Mouse (Mus musculus): Measurements from ENCODE around the gene Alg6.

DNA sequence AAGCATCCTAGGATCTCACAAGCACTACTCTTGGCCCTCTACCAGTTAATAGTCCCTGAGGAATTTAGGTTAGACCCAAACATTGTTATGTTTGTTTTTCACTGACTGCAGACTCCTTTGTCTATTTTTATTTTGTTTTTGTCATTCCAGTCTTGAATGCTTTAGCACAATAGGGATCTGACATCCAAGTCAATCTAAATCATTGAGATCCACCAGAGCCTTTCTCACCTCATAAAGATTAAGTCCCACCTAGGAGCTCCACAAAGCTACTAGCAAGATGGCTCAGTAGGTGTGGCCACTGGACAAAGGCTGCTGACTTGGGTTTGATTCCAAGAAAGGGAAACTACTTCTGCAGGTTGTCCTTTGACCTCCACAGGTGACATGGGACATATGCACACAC, 40.3 kb upstream of the Alg6 start:
- TF ChIP-seq CTCF (IDR thresholded peaks at IDR 0.05; ENCODE audit: borderline replicate concordance, extremely low read depth, insufficient read depth, insufficient read length) (no peak), POLR2A (IDR thresholded peaks at IDR 0.05; ENCODE audit: borderline replicate concordance, extremely low read depth, insufficient read depth, insufficient read length, poor library complexity, severe bottlenecking) (no peak)
